Mouse (Mus musculus): ENCODE data around the gene Dock6.
"Not testable (repeated sequence)": the region's sequence is repeated elsewhere in the genome, so short reads cannot be mapped to it uniquely, and the experiment has no call there.

The Dock6 gene

DNA sequence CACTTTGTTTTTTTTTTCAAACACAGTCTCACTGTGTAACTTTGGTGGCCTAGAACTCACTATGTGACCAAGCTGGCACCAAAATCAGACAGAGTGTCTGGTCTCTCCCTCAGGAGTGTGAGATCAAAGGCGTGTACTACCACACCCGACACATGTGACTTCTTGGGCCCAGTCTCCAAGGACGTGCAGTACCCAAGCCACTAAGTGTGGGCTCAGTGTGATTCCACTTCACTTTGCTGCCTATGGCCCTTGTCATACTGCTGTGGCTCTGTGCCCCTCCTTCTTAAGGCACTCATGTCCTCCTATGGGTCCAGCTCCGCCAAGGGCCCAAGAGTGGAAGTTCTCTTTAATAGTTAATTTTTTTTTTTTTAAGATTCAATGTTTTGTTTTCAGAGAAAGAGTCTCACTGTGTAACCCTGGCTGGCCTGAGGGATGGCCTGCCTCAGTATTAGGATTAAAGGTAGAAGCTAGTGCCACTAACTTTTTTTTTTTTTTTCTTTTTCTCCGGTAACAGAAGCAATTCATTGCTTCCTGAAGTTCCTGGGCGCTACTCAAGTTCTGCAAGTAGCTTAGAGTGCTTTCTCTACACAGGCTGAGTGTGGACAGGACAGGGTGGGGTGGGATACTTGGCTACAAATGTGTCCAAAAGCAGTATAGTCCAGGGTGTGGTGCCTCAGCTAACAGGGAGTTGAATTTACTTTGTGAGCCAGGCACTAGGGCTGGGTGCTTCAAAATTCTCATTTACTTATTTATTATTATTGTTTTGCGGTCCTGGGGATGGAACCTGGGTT is 67.7 kb downstream of the Dock6 start:
- in situ Hi-C loops (cut with MboI, MseI): no loop called here

DNA sequence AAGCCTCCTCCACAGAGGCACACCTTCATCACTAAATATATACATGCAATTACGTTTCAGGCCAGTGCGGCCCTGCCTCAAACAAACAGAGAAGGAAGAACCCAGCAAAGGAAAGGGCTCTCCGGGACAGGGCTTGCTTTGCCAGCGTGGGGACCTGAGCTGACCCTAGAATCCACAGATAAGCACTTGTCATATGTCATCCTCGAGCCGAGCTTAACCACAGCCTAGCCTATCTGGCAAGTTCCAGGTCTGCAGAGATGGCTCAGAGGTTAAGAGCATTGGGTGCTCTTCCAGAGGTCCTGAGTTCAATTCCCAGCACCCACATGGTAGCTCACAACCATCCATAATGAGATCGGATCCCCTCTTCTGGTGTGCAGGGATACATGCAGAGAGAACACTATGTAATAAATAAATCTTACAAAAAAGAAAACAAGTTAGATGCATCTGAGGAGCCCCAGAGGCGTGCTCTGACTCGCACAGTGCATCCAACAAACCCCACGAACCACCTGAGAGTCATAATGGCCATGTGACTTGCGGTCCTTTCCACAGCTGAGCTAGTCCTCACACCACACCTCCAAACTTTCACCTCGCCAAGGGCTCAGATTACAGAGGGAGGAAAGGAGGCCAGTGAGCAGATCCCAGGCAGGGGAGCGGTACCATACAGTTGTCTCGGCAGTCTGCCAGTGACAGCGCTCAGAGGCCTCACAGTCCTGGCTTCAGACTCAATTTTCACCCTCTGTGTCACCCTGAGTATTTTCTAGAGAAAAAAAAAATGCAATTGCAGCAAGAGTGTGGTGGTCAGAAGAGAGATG is 70.6 kb downstream of the Dock6 start:
- in situ Hi-C loops (cut with MboI, MseI): no loop called here

DNA sequence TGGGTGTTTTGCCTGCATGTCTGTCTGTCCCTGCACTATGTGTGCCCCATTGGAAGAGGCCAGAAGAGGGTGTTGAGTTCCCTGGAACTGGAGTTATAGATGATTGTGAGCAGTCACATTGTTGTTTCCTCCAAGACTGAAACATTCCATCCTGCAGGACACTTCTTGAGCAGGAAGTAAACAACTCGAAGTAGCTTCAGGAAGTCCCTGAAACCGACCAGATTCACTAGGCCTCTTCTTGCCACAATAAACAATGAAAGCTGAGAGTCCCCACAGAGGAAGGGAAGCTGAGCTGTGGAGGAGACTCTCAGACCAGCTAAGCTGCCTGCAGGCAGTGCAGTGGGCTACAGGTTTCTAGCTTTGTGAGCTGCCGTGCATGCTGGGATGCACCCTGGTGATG is 74.7 kb downstream of the Dock6 start:
- in situ Hi-C loops (cut with MboI, MseI): no loop called here

DNA sequence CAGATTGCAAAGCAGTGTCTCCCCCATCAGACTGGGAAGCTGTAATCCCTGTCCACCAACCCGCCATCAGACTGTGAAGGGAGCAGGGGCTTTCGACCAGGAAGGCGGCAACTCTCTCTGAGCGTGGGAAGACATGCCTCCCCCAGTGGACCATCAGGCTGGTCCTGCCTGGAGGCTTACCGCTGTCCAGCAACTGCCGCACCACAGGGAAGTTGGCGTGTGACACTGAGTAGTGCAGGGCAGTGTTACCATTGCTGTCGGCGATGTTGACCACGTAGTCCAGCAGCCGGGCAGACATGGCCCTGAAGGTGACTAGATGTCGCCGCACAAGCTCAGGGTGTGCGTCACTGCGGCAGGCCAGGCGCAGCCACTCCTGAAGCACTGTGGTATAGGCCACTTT is 78.1 kb downstream of the Dock6 start:
- in situ Hi-C loops (cut with MboI, MseI): no loop called here

DNA sequence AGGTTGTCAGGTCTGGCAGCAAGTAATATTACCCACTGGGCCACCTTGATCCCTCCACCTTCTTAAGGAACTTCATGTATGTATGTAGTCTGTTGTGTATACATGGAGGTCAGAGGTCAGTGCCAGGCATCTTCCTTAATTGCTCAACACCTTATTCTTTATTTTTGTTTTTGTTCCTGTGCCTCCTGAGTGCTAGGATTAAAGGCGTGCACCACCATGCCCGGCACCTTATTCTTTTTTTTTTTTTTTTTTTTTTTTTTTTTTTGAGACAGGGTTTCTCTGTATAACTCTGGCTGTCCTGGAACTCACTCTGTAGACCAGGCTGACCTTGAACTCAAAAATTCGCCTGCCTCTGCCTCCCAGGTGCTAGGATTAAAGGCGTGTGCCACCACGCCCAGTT is 79.0 kb downstream of the Dock6 start:
- in situ Hi-C loops (cut with MboI, MseI): not testable (repeated sequence)

DNA sequence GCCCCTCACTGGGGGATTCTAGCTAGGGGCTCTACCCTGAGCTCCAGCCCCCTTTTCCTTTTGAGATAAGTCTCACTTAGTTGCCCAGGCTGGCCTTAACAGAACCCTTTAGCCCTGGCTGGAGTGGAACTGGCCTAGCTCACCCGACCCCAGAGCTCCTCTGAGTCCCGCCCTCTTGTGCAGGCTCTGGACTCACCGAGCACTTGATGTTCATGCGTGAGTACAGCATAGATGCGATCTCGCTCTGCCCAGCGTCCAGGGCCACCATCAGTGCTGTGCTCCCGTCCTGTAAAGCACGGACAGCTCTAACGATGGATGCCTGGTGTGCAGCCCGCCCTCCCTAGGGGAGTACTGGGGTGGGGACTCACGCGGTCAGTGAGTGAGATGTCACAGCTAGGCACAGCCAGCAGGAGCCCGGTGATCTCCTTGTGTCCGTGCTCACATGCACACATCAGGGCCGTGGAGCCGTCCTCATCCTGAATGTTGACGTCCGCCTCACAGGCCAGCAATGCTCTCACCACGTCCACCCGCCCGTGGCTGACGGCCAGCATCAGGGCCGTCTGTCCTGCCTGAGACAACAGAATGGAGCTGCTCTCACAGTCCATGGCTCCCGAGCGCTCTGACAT is 82.8 kb downstream of the Dock6 start:
- in situ Hi-C loops (cut with MboI, MseI): no loop called here

DNA sequence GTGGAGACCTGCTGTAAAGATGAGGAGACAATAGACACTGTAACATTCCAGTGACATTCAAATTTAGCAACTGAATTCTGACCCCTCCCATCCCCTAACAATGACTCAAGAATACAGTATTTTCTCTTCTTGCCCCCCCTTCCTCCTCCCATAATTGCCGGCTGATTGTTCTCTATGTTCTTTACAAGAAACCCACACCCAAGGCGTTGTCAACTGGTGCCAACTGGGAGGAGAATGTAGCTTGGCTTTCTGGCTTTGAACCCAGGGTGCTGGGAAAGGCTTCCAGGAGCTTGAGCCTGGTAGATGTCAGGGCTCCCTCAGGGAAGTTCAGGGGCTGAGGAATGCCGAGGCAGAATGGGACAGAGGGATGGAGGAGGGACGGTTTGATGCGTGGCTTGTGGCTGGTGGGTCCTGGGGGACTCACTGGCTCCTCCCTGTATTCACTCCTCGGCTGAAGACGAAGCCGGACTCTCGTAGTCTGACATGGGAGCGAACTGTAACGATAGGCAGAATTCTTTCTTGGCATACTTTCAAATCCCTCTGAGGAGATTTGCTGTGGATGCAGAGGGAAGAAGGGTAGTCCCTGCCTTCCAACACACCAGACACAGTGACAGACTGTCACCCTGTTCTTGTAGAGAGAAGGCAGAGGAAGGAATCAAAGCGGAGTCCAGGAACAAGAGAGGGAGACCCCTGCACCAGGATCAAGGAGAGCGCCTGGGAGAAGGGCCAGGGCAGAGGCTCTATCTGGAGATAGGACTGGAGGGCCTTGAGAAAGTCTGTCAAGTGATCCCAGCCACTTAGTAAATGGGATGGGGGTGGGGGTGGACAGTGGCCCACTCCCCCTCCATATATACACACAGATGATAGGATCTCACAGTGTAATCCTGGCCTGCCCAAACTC is 83.7 kb downstream of the Dock6 start:
- in situ Hi-C loops (cut with MboI, MseI): no loop called here

DNA sequence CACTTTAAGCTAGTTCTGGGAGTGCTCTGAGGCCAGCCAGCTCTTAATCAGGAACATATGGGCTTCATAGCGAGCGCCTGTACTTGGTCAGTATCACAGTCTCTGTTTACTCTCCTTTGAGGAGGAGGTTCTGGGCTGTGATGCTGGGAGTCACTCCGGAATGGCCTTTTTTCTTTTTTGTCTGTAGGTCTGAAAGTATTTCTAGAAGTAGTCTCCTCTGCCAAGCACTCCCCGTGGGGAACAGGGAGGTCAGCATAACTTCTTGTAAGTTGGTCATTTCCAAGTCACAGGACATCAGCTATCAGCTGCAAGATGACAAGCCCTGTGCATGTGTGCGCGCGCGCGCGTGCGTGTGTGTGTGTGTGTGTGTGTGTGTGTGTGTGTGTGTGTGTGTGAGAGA is 84.5 kb downstream of the Dock6 start:
- in situ Hi-C loops (cut with MboI, MseI): no loop called here

DNA sequence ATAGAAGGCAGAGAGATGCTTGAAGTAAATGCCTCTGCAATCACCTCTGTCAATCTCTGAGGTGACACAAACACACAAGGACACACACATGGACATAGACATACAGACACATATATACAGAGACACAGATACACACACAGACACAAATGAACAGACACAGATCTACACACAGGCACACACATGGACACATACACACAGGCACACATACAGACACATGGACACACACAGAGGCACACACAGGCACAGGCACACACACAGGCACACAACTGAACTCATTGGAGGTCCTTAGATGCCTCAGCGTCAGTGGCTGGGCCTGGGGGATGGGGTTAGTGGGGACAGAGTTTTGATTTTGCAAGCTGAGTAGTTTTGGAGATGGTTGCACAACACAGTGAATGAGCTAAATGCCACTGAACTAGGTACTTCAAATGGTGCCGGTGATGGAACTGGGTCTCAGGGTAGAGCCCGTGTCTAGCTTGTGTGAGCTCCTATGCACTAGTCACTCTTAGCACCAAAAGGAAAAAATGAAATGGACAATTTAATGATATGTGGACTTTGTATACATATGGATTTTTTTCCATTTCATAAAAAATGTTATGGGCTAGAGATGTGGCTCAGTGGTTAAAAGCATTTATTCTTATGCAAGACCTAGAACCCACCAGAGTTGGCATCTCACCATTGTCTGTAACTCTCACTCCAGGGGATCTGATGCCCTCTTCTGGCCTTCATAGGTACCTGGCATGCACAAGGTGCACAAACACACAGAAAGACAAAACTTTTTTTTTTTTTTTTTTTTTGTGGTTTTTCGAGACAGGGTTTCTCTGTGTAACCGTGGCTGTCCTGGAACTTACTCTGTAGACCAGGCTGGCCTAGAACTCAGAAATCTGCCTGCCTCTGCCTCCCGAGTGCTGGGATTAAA is 88.1 kb downstream of the Dock6 start:
- in situ Hi-C loops (cut with MboI, MseI): no loop called here

DNA sequence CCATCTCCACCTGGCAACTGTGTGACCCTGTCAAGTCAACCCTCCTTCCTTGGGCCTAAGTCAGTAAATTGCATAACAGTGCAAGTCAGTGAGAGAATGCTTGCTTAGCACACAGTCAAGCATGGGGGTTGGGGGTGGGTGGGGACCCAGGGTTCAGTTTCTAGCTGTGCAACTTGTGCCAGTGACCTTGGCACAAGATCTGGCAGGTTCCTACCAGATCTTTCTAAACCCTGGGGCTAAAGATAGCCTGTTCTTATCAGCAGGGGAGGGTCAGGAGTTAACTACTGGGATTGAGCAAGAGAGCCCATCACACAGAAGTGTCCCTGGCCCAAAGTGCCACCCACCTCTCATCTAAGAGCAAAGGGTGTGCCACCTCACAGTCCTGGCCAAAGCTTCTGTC is 90.3 kb downstream of the Dock6 start:
- in situ Hi-C loops (cut with MboI, MseI): no loop called here

DNA sequence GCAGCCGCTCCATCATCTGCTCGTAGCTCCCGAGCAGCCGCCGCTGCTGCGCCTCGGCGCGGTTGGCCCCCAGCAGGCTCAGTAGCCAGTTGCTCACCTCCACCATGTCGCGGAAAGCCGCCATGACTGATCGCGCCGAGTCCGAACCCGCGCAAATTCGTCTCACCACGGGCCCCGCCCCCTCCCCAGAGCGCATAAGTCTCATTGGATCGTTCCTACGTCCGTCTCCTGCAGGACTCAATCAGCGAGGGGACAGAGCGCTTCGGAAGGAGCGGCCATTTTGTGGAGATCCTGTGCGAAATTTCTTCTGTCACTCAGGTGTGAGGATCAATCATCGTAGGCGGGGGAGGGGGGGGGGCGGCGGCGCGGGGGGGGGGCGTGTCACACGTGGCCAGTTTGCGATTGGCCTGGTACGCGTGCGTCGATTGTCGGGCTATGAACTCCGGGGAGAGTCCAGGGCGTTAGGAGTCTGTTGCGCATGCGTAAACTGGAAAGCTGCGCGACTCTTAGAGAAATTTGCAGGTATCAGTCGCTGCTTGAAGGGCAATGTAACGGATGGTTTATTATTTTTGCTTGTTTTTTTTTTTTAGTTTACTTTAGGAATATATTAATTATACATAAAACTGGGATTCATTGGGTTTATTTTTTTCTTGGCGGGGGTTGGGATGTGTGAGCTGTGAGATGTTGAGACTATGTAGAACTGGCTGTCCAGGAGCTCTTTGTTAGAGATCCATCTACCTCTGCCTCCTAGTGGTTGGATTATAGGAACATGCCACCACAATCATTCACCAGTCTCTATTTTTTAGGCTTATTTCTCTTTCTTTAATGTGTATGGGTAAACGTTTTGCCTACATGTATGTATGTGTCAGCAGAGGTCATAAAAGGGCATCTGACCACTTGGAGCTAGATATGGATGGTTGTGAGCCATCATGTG is 92.0 kb downstream of the Dock6 start, which contains the start of gene Spc24:
Spc24 (minus strand) TSS at position 149 of the 934 bp plus-strand sequence.
- in situ Hi-C loops (cut with MboI, MseI): no loop called here

DNA sequence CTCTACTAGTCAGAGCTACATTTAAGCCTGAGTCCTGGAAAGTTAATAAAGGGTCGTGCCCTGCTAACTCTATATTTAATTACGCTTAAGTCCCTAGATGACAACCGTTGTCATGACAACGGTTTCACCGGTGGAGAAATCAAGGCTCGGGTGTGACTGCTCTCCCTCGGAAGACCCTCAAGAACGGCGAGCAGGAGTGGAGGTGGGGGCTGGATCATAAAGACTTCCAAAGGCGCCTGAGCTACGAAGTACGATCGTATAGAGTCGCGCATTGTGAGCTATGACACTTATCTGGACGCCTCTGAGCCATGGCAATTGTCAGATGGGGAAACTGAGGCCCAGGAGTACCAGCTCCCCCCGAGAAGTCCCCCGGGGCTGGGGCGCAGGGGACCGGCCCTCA is 92.7 kb downstream of the Dock6 start:
- in situ Hi-C loops (cut with MboI, MseI): no loop called here

DNA sequence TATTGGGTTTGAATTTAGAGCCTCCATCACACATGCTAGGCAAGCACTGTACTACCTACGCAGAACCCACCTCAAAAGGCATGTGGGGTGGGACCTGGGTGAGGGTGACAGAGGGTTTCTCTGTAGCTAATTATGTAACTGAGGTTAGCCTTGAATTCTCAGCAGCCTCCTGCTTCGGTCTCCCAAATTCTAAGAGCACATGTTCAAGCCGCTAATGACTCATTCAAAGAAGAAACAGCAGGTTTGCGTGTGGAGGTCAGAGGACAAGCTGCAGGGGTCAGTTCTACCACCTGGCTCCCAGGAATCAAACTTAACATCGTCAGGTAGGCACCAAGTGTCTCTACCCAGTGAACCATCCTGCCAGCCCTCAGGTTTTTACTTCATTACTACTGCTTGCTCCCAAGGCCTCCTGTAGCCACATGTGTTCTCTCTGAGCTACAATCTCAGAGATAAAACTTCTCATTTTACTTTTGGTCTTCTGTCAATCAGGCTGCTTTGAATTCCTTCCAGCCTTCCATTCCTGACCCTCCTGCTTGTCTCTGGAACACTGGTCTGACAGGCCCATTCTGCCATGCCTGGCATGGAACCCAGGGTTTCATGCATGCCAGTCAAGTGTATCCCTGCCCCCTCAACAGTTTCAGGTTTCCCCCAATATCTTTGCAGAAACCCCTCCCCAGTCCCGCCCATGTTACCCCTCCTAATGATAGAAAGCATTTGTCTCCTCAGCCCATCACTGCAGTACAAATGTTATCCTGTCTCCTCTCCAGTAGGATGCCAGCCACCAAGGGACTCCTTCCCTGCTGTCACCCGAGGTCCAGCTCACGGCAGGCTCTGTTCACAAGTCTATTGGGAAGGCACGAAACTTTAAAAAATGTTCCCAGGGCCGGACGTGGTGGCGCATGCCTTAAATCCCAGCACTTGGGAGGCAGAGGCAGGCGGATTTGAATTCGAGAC is 93.6 kb downstream of the Dock6 start:
- in situ Hi-C loops (cut with MboI, MseI): no loop called here

DNA sequence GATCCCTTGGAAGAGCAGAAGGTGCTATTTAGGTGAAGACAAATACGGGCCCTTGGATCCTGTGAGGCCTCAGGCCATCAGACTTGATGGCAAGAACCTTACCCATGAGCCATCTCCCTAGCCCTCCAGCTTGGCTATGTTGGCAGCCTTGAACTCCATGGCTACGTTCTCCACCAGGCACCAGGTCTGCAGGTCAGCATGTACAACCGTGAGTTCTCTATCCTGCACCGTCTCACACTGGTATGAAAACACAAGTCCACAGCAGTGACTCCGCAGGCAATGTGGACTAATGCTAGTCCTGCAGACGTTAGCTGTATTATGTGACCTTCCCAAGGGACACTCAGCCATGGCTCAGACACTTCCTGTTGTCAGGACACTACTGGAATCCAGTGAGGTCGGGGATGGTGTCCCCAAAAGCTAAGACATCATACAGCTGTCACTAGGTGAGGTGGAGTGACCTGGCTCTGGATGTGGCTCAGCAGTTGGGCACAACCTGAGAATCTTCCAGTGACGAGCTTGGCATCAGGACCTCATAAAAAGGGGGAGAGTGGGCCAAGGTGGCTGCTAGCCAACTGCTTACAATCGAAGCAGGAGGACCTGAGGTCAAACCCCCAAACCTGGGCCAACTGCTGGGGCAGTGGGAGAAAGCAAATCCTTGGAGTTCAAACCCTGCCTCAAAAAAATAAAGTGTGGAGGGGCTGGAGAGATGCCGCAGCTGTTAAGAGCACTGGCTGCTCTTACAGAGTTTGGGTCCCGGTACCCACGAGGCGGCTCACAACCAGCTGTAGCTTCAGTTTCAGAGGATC is 97.7 kb downstream of the Dock6 start:
- in situ Hi-C loops (cut with MboI, MseI): no loop called here

DNA sequence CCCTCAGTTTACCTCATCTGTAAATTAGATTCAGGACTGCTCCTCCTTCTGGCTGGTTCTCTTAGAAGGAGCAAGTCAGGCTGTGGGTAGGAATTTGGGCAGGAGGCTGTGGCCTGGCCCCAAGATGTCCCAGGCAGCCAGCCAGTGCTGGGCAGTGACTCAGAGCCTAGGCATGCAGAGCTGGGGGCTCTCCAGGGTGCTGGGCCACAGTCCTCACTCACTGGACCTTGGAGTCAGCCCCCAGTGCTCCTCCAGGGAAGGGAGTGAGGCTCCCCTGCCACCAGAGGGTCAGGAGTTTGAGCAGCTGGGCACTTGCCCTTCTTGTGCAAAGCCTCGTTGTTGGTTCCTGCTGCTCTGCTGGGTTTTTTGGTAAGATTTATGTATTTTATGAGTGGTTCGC is 98.4 kb downstream of the Dock6 start:
- in situ Hi-C loops (cut with MboI, MseI): no loop called here

DNA sequence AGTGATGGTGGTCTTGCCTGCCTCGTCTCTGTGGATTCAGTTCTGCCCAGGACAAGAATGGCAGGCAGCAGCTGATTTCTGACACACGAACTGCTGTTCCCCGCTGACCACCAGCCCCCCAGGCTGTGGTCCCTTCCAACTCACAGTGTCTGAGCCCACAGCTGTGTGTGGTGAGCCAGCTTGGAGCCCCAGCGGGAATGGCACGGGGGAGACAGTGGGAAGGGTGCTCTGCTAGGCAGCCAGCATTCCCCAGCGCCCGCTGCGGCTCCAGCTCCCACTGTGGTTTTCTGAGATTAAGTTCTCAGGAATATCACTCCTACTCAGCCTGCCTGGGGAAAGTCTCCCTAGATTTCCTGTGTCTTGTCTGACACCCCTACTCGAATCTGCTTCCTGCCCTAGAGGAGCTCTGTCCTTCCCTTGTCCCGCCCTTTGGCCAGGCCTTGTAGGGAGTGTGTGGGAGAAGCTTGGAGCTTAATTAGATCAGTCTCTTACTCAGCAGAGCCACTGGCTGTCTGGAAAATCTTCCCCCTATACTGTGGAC is 100.1 kb downstream of the Dock6 start:
- in situ Hi-C loops (cut with MboI, MseI): no loop called here

DNA sequence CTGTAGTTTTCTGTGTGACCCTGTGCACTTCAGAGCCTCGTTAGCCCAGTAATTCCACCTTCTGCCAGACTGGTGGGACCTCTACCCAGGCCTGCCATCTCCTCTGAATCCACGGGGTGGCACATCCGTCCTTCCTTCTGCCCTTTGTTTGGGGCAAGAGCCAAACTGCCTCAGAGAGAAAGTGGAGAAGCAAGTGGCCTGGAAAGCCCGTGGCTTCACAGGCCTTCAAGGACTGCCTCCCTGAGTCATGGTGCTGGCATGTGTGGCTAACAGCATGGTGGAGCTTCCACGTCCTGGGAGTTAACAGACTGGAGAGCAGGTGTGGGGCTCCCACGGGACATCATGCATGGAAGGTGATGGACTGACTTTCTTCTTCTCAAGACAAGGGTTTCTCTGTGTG is 101.1 kb downstream of the Dock6 start:
- in situ Hi-C loops (cut with MboI, MseI): no loop called here

Measured in T-helper 1 cell (primary cell).